Mouse (Mus musculus) right cerebral cortex, adult 2 months (tissue): ENCODE results near the gene Hydin.
"Not testable (repeated sequence)": the region's sequence is repeated elsewhere in the genome, so short reads cannot be mapped to it uniquely, and the experiment has no call there.

ENCODE experiments used
- DNase-seq, 2 experiments: peaks; one replicate each; pipeline ENCODE4 v3.0.0; 2021 to 2022; ENCODE audit warnings: low spot score in 2 of 2

The Hydin gene

GRCm38 (mm10) chr8:110522495-110522894 is 255.7 kb downstream of the Hydin start:
- DNase-seq: not testable (repeated sequence)

DNA sequence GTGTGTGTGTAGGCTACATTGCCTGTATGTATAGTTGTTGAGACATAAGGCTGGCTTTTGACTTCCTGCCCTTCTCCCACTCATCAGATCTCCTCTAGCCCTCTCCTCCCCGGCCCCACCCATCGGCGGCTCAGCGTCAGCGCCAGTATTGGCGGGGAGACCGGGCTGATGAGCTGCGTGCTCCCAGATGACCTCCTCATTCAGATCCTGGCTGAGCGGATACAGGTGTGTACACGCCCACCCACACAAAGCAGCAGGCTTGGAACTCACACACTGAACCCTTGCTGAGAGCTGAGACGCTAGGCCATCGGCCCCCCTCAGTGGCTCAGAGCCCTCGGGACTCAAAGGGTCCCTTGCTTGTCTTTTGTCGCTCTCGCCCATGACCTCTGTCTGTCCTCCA is 256.2 kb downstream of the Hydin start:
- DNase-seq: no peak

DNA sequence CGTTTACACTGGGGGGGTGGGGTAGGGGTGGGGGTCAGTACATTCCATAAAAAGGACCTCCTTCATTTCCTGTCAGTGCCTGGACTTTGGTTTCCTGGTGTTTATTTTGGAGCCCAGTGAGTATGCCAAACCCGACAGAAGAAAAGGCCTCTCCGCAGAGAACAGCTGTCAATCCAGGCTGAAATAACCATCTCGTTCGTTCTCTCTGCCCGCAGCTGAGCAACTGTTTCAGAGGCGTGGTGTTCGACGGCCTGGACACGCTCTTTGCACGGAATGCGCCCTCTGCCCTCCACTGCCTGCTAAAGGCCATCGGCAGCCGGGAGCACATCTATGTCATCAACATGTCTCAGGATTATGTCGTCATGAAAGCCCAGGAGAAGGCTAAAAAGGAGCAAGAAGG is 258.5 kb downstream of the Hydin start:
- DNase-seq: no peak

DNA sequence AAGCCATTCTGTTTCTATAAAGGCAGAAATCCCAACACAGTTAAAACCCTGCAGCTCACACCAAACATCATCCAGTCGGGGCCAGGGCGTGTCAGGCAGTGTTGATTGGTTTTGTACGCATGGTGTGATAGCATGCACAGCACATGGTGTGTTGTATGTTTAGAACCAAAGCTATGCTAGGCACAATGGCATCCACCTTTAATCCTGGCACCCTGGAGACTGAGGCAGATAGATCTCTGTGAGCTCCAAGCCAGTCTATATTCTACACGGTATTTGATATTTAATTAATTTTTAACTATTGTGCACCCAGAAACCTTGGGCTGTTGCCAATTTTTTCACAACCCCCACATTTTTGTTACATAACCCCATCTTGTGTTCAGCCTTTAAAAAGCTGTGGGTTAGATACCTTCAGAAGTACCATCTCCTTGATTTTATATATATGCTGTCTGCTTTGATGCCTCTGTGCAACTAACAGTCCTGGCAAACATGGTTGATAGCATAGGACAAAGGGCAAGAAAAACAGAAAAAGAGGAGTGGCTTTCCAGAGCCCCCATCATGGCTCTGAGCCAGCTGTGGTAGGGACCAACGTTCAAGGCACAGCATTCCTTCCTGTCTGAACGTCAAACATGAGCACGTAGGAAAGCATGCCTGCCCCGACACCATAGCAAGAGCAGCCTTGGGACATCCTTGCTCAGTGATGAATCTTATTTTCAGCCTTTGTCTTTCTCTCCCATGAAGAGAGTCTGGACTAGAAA is 263.4 kb downstream of the Hydin start:
- DNase-seq: peak in 1 of 2 experiments; percentile 2

- DNase-seq: no peak
Observed at GRCm38 (mm10) chr8:110533781-110534180, 267.0 kb downstream of the Hydin start.

DNA sequence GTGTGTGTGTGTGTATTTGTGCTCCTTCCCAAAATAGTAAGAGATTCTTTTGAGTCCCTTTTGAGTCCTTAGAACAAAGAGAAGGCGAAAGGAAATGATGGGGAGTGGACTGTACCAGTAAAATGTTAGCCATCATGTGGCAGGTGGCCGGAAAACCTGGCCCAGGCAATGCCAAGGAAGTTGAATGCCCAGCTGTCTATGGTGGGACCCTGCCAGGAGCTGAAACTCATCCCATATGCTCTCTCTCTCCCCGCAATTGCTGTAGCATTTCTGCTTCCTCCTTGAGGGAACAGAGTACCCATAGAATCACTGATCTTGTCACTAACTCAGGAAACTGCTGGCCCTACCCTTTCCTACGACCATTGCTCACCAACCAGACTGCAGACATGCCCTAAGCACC is 271.1 kb downstream of the Hydin start:
- peak in 1 of 2 experiments; percentile 2 for DNase-seq

DNA sequence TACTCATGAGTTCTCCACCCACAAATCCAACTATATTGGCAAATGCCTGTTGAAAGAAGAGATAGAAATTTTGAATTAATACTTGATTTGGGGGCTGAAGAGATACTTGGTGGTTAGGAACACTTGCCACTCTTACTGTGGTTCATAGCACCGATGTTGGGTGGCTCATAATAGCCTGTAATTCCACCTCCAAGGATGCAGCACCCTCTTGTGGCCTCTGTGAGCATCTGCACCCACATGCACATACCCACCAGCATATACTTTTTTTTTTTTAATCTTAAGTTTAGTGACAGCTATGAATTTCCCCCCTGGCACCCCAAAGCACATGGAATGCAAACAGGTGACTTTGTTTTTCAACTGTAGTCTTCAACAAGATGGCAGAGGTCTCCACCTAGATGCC is 283.6 kb downstream of the Hydin start:
- no peak for DNase-seq

- DNase-seq: not testable (repeated sequence)
Observed at GRCm38 (mm10) chr8:110552111-110552510, 285.3 kb downstream of the Hydin start.

DNA sequence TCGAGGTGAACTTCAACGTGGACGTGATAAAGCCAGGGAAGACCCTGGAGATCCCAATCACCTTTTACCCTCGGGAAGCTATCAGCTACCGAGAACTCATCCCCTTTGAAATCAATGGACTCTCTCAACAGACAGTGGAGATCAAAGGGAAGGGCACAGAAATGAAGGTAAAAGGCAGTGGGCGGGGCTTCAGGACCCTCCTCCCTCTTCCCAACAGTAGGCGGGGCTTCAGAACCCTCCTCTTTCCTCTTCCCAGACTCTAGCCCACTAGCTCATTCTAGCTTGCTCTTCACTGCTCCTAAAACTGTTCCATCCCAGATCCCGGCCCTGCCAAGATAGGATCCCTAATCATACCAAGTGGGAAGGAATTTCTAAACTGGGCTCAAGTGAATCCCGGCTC is 325.9 kb downstream of the Hydin start:
- no peak for DNase-seq

- no peak for DNase-seq
Observed at GRCm38 (mm10) chr8:110594164-110594563, 327.4 kb downstream of the Hydin start.

- peak; percentile 46 to 66 for DNase-seq
Observed at GRCm38 (mm10) chr8:110604556-110604955, 337.8 kb downstream of the Hydin start.

DNA sequence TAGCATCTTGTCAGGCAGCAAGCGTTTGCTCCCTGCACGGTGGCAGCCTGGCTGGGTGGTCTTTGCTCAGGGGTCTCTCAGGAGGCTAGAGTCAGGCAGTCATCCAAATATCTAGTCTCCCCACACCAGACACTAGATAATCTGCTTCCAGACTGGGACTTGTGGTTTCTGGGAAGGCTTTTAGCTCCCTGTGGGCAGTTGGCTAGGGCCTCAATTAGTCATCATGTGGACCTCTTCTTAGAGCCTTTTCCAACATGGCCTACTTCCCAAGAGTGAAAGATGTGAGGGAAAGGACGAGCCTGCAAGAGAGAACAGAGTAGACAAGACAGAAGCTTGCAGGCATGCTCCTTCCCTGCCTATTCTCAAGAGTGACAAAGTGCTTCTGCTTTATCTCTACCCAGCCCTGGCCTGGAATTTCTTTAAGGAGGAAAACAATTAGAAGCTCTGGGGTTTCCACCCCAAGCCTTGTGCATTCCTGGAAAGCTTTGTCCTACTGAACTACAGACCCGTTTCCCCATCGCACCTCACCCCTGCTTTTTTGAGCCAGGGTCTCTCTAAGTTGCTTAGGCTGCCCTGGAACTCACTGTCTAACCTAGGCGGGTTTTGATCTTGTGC is 338.7 kb downstream of the Hydin start:
- DNase-seq: no peak

DNA sequence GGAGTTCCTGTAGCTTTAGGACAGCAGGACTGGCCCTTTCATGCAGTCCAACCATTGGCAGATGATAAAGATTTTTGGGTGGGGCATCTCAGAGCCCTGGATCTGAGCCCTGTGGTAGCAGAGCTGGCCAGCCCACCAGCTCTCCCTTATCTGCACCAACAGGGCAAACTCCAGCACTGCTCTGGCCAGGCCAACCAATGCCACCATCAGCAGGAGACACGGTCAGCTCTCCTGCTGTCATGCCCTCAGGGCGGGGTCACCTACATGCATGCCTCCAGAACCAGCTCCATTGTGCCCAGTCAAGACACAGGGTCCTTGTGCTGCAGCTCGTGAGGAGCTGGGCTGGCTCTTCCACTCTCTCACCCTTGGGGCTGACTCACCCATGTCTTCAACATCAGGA is 349.0 kb downstream of the Hydin start:
- no peak for DNase-seq

GRCm38 (mm10) chr8:110617801-110618358 is 351.1 kb downstream of the Hydin start:
- DNase-seq: no peak

GRCm38 (mm10) chr8:110618391-110619207 is 351.8 kb downstream of the Hydin start, which contains the start of gene Vac14:
Vac14 (plus strand) TSS chr8:110618585.
- DNase-seq: peak; percentile 98 to 99

GRCm38 (mm10) chr8:110619208-110619574 is 352.4 kb downstream of the Hydin start:
- DNase-seq: peak in 1 of 2 experiments; percentile 27

- DNase-seq: no peak
Observed at GRCm38 (mm10) chr8:110619919-110620318, 353.1 kb downstream of the Hydin start.

GRCm38 (mm10) chr8:110626431-110626830 is 359.7 kb downstream of the Hydin start:
- no peak for DNase-seq

DNA sequence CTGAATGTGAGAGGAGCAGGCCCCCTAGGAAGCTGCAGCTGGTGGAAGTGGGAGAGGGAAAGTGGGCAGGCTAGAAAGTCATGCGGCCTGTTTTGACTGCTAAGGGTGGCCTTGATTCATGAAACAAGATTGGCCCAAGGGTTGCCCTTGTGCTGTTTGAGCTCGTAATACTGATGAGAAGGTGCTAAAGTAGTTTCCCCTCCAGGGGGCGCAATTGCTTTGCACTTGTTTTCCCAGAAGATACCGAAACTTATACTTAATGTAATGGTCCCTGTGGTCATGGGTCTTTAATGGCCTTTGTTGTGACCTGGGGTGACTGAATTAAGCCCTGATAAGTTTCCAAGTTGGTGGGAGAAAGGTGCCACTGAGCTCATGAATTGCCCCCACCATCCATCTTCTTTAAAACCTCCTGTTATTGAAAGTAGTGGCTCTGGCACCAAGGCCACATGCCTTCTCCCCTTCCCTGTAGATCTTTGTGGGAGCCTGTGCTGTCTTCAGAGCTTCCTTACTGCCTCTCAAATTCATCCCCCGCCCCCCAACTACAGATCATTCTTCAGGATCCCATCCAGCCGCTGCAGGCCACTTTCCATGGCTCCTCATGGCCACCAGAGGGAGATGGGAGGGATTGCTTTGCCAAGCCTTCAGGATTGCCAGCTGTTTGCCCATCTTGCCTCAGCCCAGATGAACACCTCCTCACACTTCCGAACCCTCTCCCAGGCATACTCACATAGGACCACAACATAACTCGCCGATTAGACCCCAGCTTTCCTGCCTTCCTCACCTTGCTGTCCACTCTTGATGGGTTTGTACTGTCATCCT is 362.7 kb downstream of the Hydin start:
- peak; percentile 62 for DNase-seq

- no peak for DNase-seq
Observed at GRCm38 (mm10) chr8:110630079-110630478, 363.3 kb downstream of the Hydin start.

GRCm38 (mm10) chr8:110630571-110631071 is 363.8 kb downstream of the Hydin start:
- DNase-seq: peak; percentile 68 to 75
